Mouse (Mus musculus) Patski (cell line): ENCODE data around the gene Snd1. TPM values are rescaled to one million over a fixed set of nuclear protein-coding genes. Genes with fewer than 3 reads are reported as not detected.
A peak's percentile ranks its signal among the peaks of the same experiment; 100 is the strongest.

Experiments used
- ATAC-seq: fragments of 100-300 bp; one replicate; pipeline ENCODE4 v1.8.0; 2021
- CTCF ChIA-PET: fragments of 350-600 bp; sonication (Branson Sonifier 250); formaldehyde crosslinking; loops from one replicate; lab custom pipeline; 2022; ENCODE audit warnings: inconsistent platforms; lab: Charles Lee
- POLR2A ChIA-PET: fragments of 350-600 bp; sonication (Branson Sonifier 250); formaldehyde crosslinking; loops from one replicate; lab custom pipeline; 2022; ENCODE audit warnings: antibody characterized with exemption, inconsistent platforms; lab: Charles Lee
- DNase-seq: peaks from one replicate; pipeline ENCODE4 v3.0.0-alpha.2; 2011; ENCODE audit warnings: low read depth, low spot score
- H3K27me3 ChIP-seq: fragments of 371-371 bp; one replicate; pipeline ENCODE4 v1.5.1; 2021
- CTCF ChIP-seq: fragments of 100-300 bp; IDR thresholded peaks from one replicate; pipeline ENCODE4 v1.5.1; 2021
- in situ Hi-C: fragments of 300-500 bp; cut with MboI; formaldehyde crosslinking; loops from 3 replicates; pipeline ENCODE4 v1.11.1; 2018; ENCODE audit warnings: low pct_unique_long_range_greater_than_20kb, mixed read lengths
- polyA plus RNA-seq: library from polyadenylated mRNA; unstranded; gene quantifications from one replicate; pipeline ENCODE4 v1.2.3, GENCODE M21; 2021

Gene Snd1
- polyA plus RNA-seq, 1 experiment from 2014 or later: 107 TPM

DNA sequence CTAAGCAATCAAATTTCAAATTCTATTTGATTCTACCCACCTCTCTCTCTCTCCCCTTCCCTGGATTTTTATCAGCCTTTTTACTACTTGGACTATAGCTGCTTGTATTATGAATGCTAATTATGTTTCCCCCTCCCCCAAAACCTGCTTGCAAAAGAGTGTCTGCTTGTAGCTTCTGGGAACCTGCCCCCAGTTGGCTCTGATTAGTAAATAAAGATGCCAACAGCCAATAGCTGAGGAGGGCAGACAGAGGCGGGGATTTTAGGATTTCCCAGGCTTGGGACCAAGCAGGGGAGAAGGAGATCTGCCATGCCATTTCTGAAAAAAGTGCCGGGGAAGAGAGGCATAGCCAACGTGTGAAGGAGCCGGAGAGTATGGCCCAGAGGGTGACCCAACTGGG, 495.8 kb downstream of the Snd1 start:
- DNase-seq: no peak
- in situ Hi-C loops: no loop called here
- POLR2A ChIA-PET: no interaction called here
- peaks cover 11% of the 10 kb centered on the region for H3K27me3 ChIP-seq
- ATAC-seq: no peak
- TF ChIP-seq CTCF: no peak
- CTCF ChIA-PET: no interaction called here

DNA sequence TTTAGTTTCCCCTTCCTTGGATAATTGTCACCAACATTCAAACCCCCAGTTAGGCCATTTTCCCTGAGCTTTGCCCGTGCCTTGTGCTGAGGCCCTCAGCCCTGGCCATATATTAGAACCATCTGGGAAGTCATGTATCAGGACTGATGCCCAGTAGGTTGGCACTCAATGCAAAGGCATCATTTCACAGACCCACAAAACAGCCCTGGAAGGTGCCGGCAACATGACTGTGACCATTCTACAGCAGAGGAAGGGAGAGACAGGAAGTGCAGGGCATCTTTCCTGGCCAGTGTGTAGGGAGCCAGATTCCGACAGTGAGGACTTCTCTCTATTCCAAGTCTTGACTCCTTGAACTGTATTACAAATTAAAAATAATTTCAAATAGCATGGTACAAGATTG, 499.6 kb downstream of the Snd1 start:
- peaks cover 11% of the 10 kb centered on the region for H3K27me3 ChIP-seq
- ChIA-PET POLR2A (no interaction called here), CTCF (interaction anchor here (0.9 to 1.7 kb wide), 2 partner anchors 17 to 49 kb away, joined by 3 to 7 read pairs; no protein-coding TSS in a partner anchor)
- TF ChIP-seq CTCF: no peak
- DNase-seq (no peak), ATAC-seq (no peak)
- in situ Hi-C loops: no loop called here

DNA sequence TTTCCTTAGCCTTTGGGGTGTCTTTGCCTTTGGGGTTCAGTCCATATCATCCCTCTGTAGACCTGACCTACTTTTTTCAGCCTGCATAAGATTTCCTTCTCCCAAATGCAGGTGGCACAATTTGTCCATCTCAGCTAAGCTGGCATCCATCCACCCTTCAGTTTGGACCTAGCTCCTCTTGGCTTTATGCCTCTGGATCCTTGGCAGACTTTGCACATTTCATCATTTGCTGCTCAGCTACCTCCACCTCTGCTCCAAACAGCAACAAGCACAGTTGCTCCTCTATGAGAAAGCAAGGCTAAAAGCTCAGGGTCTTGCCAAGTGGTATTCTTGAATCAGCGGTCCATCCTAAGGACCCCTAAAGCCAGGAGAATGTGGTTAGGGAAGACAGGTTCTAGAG, 500.2 kb downstream of the Snd1 start:
- no peak for TF ChIP-seq CTCF
- no peak for ATAC-seq
- in situ Hi-C loops: no loop called here
- no peak for DNase-seq
- CTCF ChIA-PET: interaction anchor here (1.2 to 1.7 kb wide), 2 partner anchors 11 to 18 kb away, joined by 3 to 7 read pairs; no protein-coding TSS in a partner anchor
- peaks cover 10% of the 10 kb centered on the region for H3K27me3 ChIP-seq
- POLR2A ChIA-PET: no interaction called here

DNA sequence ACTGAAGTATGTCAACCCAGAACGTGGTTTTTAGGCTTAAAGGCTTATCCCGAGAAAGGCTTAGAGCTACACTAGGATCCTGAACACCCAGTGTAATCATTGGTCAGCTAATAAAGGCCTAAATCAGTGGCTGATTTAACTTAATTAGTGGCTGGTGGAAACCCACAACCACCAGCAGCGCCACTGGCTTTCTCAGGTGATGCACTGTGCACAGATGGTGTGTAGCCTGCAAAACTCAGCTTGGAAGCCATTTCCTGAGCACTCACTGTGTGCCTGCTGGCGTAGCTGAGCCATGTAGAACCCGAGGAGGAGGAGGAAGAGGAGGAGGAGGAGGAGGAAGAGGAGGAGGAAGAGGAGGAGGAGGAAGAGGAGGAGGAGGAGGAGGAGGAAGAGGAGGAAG, 503.1 kb downstream of the Snd1 start:
- ATAC-seq (peak; percentile 37), DNase-seq (peak; percentile 73)
- in situ Hi-C loops: no loop called here
- ChIA-PET POLR2A (no interaction called here), CTCF (interaction anchor here (1.0 to 1.3 kb wide), 2 partner anchors 47 to 556 kb away, joined by 3 read pairs; no protein-coding TSS in a partner anchor)
- no peaks in the 10 kb centered on the region for H3K27me3 ChIP-seq
- TF ChIP-seq CTCF: no peak

DNA sequence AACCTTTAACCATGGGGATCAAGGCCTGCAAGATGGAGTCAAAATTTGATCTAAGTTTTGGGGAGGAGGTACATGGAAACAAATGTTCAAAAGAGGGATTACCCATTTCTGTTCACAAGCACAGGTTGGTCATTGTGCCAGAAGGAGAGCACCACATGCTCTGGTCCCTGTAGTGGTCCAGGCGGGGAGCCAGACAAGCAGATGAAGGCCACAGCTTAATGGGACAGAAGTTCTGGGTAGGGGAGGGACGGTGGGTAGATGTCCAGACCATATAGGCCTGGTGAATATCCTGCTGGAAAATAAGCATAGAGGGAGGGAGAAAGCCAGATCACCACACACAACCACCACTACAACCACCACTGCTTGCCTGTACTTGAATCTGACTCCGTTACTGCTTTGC, 503.9 kb downstream of the Snd1 start:
- in situ Hi-C loops: no loop called here
- no peak for TF ChIP-seq CTCF
- DNase-seq: no peak
- ChIA-PET POLR2A (no interaction called here), CTCF (no interaction called here)
- no peak for ATAC-seq
- peaks cover 4% of the 10 kb centered on the region for H3K27me3 ChIP-seq

DNA sequence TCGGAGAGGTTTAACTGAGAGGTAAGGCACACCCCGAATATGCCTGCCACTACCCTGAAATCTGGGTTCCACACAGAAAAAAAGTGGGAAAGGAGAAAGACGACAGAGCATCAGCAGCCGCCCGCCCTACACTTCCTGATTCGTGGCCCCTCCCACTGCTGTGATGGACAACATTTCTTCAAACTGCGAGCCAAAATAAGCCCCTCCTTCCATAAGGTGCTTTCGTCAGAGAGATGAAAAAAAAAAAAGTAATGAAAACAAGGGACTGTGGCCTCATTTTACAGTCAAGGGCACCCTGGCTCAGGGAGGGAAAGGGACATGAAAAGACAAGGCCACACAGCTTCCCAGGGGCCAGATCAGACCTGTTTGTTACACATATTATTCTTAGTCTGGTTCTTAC, 504.6 kb downstream of the Snd1 start:
- ChIA-PET POLR2A (no interaction called here), CTCF (no interaction called here)
- TF ChIP-seq CTCF: no peak
- no peak for DNase-seq
- in situ Hi-C loops: no loop called here
- no peak for ATAC-seq
- H3K27me3 ChIP-seq: peaks cover 4% of the 10 kb centered on the region

DNA sequence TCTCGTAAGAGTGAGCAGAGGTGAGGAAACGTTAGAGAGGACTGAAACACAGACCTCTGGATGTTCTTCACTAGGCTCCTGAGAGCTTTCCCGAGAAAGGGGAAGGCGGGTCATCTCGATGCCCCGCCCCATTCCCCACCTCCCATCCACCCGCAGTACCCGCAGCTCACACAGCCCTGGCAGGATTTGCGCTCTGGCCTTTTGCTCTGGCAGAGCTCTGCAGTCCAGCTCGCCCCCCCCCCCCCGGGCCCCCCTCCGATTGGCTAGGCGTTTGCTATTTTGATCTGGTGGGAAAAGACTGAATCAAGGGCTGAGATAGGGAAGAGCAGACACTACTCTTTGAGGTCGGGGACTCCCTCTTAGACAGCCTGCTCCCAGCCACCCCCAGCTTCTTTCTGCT, 505.3 kb downstream of the Snd1 start:
- no peak for DNase-seq
- ATAC-seq: no peak
- peaks cover 4% of the 10 kb centered on the region for H3K27me3 ChIP-seq
- in situ Hi-C loops: loop anchor here (5.0 kb wide), 1 partner anchor 42 kb away; no protein-coding TSS in a partner anchor
- no peak for TF ChIP-seq CTCF
- POLR2A ChIA-PET: no interaction called here
- CTCF ChIA-PET: no interaction called here

DNA sequence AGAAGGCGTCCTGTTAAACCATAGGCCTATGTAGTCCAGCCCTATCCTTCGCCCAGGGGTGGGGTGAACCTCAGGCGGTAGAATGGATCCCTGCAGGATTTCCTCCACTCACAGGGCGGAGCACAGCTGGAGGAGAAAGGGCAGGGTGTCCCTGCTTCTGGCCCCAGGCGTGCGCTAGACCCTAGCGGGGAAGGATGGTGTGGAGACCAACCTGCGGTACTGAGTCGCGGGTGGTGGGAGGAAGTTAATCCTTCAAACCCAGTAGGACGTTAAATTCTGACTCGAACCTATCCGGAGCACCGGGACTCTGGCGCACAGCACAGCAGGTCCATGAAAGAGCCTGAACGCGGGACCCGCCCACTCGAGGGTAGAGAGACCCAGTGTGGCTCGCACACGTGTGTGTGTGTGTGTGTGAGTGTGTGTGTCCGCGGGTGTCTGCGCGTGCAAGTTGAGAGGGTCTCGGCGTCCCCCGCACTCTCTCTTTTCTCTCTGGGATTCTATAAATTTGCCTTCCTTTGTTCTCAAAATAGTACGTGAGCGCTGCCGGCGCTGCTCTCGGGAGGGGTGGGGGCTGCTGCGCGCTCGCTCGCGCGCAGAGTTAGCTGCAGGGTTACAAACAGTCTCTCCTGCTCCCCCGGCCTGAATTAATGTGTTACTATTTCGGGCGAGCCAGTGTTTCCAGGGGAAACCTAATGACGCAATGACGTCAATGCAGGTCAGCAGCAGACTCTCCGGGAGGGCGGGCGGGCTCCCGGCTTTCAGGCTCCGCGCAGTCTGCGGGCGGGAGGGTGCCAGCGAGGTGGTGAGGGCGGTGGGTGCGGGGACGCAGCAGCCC, 506.0 kb downstream of the Snd1 start:
- DNase-seq: peak; percentile 54
- in situ Hi-C loops: loop anchor here (5.0 kb wide), 1 partner anchor 41 kb away; no protein-coding TSS in a partner anchor
- ATAC-seq: peak; percentile 65
- ChIA-PET POLR2A (interaction anchor here (0.6 kb wide), 1 partner anchor 565 kb away, joined by 3 read pairs; no protein-coding TSS in a partner anchor), CTCF (no interaction called here)
- peaks cover 4% of the 10 kb centered on the region for H3K27me3 ChIP-seq
- TF ChIP-seq CTCF: no peak

DNA sequence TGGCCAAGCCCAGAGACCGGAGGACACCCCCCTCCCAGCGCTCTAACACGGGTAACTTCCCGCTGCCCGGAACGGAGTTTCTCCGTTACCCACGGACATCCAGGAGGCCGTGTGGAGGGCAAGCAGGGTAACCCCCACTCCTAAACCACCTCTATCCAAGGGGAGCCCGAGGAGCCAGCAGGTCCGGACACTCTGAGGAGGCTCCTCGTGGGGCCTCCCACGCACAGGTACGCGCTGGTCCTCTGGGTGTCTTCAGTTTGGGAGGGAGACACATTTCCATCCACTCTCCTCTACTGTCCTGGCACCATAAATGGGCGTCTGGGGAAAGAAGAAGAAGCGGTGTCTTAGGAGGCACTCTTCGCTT, 506.6 kb downstream of the Snd1 start:
- ChIA-PET POLR2A (interaction anchor here (0.6 kb wide), 1 partner anchor 565 kb away, joined by 3 read pairs; no protein-coding TSS in a partner anchor), CTCF (no interaction called here)
- ATAC-seq (peak; percentile 8), DNase-seq (no peak)
- in situ Hi-C loops: loop anchor here (5.0 kb wide), 1 partner anchor 41 kb away; no protein-coding TSS in a partner anchor
- TF ChIP-seq CTCF: no peak
- peaks cover 4% of the 10 kb centered on the region for H3K27me3 ChIP-seq

DNA sequence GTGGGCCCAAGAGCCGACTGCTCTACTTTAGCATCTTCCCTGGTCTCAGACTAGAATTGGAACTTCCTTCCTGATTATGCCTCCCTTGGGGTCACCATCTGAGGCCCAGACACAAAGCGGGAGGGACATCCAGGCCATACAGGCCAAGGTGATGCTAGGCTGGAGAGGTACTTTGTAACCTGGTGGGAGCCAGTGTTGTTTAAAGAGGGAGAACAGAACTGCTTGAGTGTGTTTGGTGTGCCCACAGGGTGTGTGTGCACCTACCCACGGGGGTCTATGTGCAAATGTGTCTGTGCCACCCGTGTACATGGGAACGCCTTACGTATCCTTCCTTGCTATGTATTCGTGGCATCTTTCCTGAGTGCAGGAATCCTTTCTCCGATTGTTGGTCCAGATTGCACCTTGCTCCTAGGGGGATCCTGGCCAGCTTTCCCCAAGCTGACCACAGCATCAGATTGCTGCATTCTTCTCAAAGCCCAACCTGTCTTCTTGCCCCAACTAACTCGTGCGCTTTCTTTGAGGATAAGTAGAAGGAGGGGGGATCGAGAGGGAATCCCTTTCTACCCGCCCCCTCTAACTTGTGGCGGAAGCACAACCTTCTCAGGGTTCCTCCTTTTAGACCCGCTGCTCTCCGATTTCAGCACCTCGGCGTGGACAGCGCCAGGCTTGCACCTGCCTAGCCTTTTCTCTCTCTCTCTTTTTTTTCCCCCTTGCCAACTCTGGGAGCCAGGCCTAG, 507.2 kb downstream of the Snd1 start:
- ChIA-PET POLR2A (no interaction called here), CTCF (no interaction called here)
- no peak for DNase-seq
- peaks cover 4% of the 10 kb centered on the region for H3K27me3 ChIP-seq
- no peak for TF ChIP-seq CTCF
- in situ Hi-C loops: loop anchor here (5.0 kb wide), 1 partner anchor 40 kb away; no protein-coding TSS in a partner anchor
- no peak for ATAC-seq
